Mouse (Mus musculus) kidney, adult 8-10 months (tissue): ENCODE data around the gene Rps6kc1.

Source experiments
- DNase-seq, 2 experiments: peaks; one replicate each; pipeline ENCODE4 v3.0.0; 2022

Gene Rps6kc1

GRCm38 (mm10) chr1:190898899-190899575, 12.5 kb downstream of the Rps6kc1 start:
- DNase-seq: no peak

GRCm38 (mm10) chr1:190898186-190898585, 13.4 kb downstream of the Rps6kc1 start:
- DNase-seq: no peak

GRCm38 (mm10) chr1:190893559-190894167, 17.9 kb downstream of the Rps6kc1 start:
- no peak for DNase-seq

- no peak for DNase-seq
Measured at GRCm38 (mm10) chr1:190888646-190889045, 22.9 kb downstream of the Rps6kc1 start.

GRCm38 (mm10) chr1:190888031-190888430, 23.5 kb downstream of the Rps6kc1 start:
- DNase-seq: no peak

- no peak for DNase-seq
Measured at GRCm38 (mm10) chr1:190886014-190886413, 25.6 kb downstream of the Rps6kc1 start.

GRCm38 (mm10) chr1:190881422-190881821, 30.1 kb downstream of the Rps6kc1 start:
- peak; percentile 28 to 43 for DNase-seq

- DNase-seq: no peak
Measured at GRCm38 (mm10) chr1:190880638-190881037, 30.9 kb downstream of the Rps6kc1 start.

- no peak for DNase-seq
Measured at GRCm38 (mm10) chr1:190875751-190876150, 35.8 kb downstream of the Rps6kc1 start.

GRCm38 (mm10) chr1:190875089-190875488, 36.5 kb downstream of the Rps6kc1 start:
- DNase-seq: no peak

- peak; percentile 23 to 52 for DNase-seq
Measured at GRCm38 (mm10) chr1:190871068-190871467, 40.5 kb downstream of the Rps6kc1 start.

GRCm38 (mm10) chr1:190869996-190870395, 41.6 kb downstream of the Rps6kc1 start:
- DNase-seq: no peak

- DNase-seq: peak in 1 of 2 experiments; percentile 12
Measured at GRCm38 (mm10) chr1:190868790-190869189, 42.8 kb downstream of the Rps6kc1 start.

GRCm38 (mm10) chr1:190861626-190862025, 49.9 kb downstream of the Rps6kc1 start:
- peak in 1 of 2 experiments; percentile 17 for DNase-seq

- DNase-seq: no peak
Measured at GRCm38 (mm10) chr1:190854465-190854864, 57.1 kb downstream of the Rps6kc1 start.

GRCm38 (mm10) chr1:190849162-190849865, 62.3 kb downstream of the Rps6kc1 start:
- peak; percentile 10 to 25 for DNase-seq

- DNase-seq: no peak
Measured at GRCm38 (mm10) chr1:190848676-190849075, 62.9 kb downstream of the Rps6kc1 start.

GRCm38 (mm10) chr1:190846956-190847355, 64.6 kb downstream of the Rps6kc1 start:
- DNase-seq: no peak

- DNase-seq: peak in 1 of 2 experiments; percentile 32
Measured at GRCm38 (mm10) chr1:190846074-190846730, 65.4 kb downstream of the Rps6kc1 start.

GRCm38 (mm10) chr1:190845419-190845818, 66.2 kb downstream of the Rps6kc1 start:
- DNase-seq: no peak

- DNase-seq: no peak
Measured at GRCm38 (mm10) chr1:190844356-190844755, 67.2 kb downstream of the Rps6kc1 start.

- DNase-seq: no peak
Measured at GRCm38 (mm10) chr1:190836046-190836445, 75.5 kb downstream of the Rps6kc1 start.

- no peak for DNase-seq
Measured at GRCm38 (mm10) chr1:190834201-190834907, 77.2 kb downstream of the Rps6kc1 start.
